Mouse (Mus musculus) ES-Bruce4 (cell line): ENCODE measurements around the gene Swap70.

ENCODE experiments used
- CTCF ChIP-seq: IDR thresholded peaks from one replicate; pipeline ENCODE4 v1.8.1; 2011; ENCODE audit warnings: low read depth, low read length
- POLR2A ChIP-seq: IDR thresholded peaks from one replicate; pipeline ENCODE4 v1.8.1; 2011; ENCODE audit warnings: low read length; ENCODE audit not compliant: insufficient read depth

- no peak for TF ChIP-seq CTCF
- no peak for TF ChIP-seq POLR2A
Observed at GRCm38 (mm10) chr7:110208341-110208740, 13.2 kb upstream of the Swap70 start.
